Mouse (Mus musculus) embryo, embryonic 10 days (tissue): Measurements from ENCODE around the gene Acap1.
"Not testable (repeated sequence)": the region's sequence is repeated elsewhere in the genome, so short reads cannot be mapped to it uniquely, and the experiment has no call there.

Experiments used
- DNase-seq: peaks from one replicate; pipeline ENCODE4 v3.0.0-alpha.2; 2015; ENCODE audit warnings: low spot score

Gene Acap1

GRCm38 (mm10) chr11:69921114-69922011 is 26.0 kb upstream of the Acap1 start, which contains the start of gene Eif5a:
Eif5a (minus strand) TSS chr11:69921958.
- DNase-seq, result peak; percentile 100

- DNase-seq, result peak; percentile 64
Measured at GRCm38 (mm10) chr11:69920266-69921031, 25.1 kb upstream of the Acap1 start.

GRCm38 (mm10) chr11:69919661-69920265 is 24.4 kb upstream of the Acap1 start:
- peak; percentile 77 for DNase-seq

- no peak for DNase-seq
Measured at GRCm38 (mm10) chr11:69919053-69919452, 23.7 kb upstream of the Acap1 start.

DNA sequence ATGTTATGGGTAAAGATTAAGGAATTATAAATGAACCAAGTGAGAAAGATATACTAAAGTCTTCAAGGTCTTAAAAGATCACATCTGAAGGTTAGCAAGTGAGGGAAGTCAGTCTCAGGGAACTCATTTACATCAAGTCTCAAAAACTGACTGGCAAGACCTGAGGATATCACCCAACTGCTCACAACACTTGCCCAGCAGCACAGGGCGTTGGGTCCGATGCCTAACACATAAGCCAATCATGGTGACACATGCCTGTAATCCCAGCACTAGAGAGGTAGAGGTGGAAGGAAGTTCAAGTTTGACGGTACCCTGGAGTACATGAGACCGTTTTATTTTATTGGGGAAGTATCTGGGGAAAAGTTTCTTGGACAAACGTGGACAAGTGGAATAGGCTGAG is 22.8 kb upstream of the Acap1 start:
- DNase-seq, result no peak

GRCm38 (mm10) chr11:69917379-69917948 is 22.1 kb upstream of the Acap1 start:
- DNase-seq, result no peak

DNA sequence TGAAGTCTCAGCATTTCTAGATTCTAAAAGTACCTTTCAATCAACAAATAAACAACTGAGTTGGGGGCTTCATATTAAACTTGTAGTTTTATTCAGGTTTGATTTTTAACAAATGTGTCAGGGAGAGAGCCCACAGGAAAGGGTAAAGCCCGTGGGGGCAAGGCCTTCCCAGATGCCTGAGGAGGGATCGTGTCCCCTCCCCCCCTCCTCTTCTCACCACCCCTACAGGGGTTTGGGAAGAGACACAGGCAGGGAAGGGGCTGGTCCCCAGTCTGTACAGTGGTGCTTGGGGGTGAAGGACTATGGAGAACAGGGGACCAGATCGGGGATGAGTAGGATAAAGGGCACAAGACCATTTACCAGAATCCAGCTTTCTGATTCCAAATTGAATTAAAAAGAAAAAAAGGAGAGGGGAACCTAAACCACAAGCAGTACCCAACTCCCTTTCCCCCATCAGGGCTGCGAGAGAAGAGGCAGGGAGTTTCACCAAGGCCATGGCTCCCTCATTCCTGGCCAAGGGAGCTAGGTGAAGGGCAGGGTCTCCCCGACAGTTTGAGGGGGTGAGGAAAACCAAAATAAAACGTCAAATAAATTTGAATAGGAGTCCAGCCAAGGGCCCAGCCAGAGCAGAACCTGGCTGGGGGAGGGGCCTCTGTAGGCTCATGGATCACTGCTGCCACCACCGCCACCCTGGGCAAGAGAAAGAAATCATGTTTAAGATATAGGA is 21.5 kb upstream of the Acap1 start:
- DNase-seq, result not testable (repeated sequence)

DNA sequence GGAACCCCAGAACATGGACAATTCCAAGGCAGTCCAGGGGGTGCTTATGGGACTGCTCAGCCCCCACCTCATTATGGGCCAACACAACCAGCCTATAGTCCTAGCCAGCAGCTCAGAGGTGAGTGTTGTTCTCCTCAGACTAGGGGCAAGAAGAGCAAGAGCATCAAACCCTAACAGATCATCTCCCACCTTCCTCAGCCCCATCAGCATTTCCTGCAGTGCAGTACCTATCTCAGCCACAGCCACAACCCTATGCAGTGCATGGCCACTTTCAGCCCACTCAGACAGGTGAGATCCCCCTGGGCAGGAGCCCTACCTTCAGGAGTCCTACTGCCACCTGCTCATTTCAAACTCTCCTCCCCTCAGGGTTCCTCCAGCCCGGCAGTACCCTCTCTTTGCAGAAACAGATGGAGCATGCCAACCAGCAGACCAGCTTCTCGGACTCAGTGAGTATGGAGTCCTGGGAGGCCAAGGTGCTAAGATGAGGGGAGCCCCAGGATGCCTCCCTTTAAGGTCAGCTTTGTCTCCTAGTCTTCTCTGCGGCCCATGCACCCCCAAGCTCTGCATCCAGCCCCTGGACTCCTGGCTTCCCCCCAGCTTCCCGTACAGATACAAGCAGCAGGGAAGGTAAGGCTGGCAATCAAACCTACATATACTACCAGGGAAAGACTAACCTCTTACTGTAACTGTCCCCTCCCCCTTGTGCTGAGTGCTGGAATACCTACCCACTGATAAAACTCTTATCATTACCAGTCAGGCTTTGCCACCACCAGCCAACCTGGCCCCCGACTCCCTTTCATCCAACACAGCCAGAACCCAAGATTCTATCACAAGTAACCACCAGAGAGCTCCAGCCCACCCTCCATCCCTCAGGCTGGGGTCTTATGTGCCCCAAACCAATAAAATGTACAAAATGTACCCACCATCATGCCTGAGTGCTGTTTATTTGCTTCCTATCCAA is 20.6 kb upstream of the Acap1 start:
- no peak for DNase-seq

DNA sequence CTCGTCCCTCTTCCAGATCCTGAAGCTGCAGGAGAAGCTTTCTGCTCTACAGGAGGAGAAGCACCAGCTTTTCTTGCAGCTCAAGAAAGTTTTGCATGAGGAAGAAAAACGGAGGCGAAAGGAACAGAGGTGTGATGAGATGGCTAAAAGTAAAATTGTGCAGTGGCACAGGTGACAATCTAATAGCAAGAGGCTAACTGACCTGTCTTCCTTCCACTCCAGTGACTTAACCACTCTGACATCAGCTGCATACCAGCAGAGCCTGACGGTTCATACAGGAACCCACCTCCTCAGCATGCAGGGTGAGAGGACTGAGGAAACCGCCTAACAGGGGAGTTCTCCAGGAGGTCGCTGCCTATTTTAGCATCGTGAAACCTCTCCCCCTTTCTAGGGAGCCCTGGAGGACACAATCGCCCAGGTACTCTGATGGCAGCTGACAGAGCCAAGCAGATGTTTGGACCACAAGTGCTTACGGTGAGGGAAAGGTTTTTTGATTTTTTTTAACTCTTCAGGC is 19.6 kb upstream of the Acap1 start:
- DNase-seq, result no peak

DNA sequence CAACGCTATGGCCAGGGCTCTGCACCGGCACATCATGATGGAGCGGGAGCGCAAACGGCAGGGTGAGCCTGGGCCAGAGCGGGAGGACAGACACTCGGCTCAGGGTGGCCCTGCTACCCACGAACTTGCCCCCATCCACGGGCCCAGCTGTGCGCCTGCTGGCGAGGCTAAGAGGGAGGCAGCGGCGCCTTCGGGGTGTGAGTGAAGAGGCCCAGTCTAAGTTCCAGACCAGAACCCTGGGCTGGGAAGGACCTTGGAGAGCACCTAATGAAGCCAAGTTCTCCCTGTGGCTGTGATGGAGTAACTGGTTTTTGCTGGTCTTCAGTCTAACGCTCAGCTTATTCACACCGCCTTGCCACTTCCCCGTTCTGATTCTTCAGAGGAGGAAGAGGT is 19.0 kb upstream of the Acap1 start:
- peak; percentile 48 for DNase-seq

- peak; percentile 97 for DNase-seq
Measured at GRCm38 (mm10) chr11:69913554-69914371, 18.4 kb upstream of the Acap1 start, which contains the start of gene Gps2. Gps2 (plus strand) TSS chr11:69913888.

GRCm38 (mm10) chr11:69912716-69913530 is 17.6 kb upstream of the Acap1 start:
- no peak for DNase-seq

- no peak for DNase-seq
Measured at GRCm38 (mm10) chr11:69911701-69912100, 16.4 kb upstream of the Acap1 start.

- DNase-seq, result no peak
Measured at GRCm38 (mm10) chr11:69910781-69911560, 15.6 kb upstream of the Acap1 start.

DNA sequence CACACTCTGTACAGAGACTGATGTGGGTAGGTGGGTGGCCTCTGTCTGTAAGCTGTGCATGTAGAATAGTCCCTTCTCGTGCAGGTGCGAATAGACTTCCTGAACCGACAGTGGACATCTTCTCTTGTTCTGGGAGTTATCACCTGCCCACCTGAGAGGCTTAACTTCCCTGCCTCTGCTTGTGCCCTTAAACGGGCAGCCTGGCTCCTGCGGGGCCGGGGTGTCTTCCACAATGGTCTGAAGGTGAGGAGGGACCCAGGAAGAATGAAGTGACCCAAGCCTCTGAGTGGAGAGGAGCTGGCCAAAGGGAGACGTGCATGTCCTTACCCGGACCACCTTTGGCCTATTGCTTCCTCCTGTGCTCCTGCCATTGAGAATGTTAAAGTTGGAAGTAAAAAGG is 14.8 kb upstream of the Acap1 start:
- DNase-seq, result no peak

- DNase-seq, result no peak
Measured at GRCm38 (mm10) chr11:69909174-69909573, 13.8 kb upstream of the Acap1 start.

DNA sequence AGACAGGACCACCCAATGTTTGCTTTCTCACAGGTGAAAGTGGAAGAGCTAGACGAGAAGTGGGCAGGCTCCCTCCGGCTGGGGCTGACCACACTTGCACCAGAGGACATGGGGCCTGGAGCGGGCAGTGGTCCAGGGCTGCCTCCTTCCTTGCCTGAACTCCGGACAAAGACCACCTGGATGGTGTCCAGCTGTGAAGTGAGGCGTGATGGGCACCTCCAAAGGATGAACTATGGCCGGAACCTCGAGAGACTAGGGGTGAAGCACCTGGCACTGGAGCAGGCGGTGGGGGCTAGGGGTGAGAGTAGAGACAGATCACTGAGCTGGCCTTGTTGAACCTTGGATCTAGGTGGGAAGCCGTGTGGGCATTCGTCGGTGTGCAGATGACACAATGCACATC is 13.3 kb upstream of the Acap1 start:
- DNase-seq, result no peak

- DNase-seq, result no peak
Measured at GRCm38 (mm10) chr11:69904311-69904710, 9.0 kb upstream of the Acap1 start.
